Mouse (Mus musculus) megakaryocyte-erythroid progenitor cell, adult 5-6 weeks (primary cell): ENCODE measurements around the gene Lrrc74a. TPM values are rescaled to one million over a fixed set of nuclear protein-coding genes. Genes with fewer than 3 reads are reported as not detected.

ENCODE experiments used
- total RNA-seq, 2 experiments: library from RNA; stranded (forward) in 1 of 2; stranded (reverse) in 1 of 2; fragments of 200-1000, 215-1000 nt in 1 of 2; fragments of >200 nt in 1 of 2; fragmentation: Nextera tagmentation in 1 of 2; gene quantifications; 2 replicates each; pipeline ENCODE4 v1.2.3; 2014 to 2017

The Lrrc74a gene
- total RNA-seq, 2 experiments from 2014 or later, result not detected

Other genes with a start within 250 kb of the Lrrc74a start
- gene Vash1, start 55.7 kb upstream of the Lrrc74a start, total RNA-seq (2014; fragmentation: Nextera tagmentation), result 0.28 TPM in 1 of 2 replicates, not detected in the other
- not detected in 2 replicates for gene Vash1, start 55.7 kb upstream of the Lrrc74a start, total RNA-seq (2017)
- gene Angel1, start 7.9 kb upstream of the Lrrc74a start, total RNA-seq (2014; fragmentation: Nextera tagmentation), result 4.3 and 7.2 TPM in 2 replicates
- 0.85 and 4.7 TPM in 2 replicates for gene Angel1, start 7.9 kb upstream of the Lrrc74a start, total RNA-seq (2017)
- 0.76 and 0.94 TPM in 2 replicates for gene Irf2bpl, start 150.4 kb downstream of the Lrrc74a start, total RNA-seq (2014; fragmentation: Nextera tagmentation)
- gene Irf2bpl, start 150.4 kb downstream of the Lrrc74a start, total RNA-seq (2017), result 1.1 and 2.7 TPM in 2 replicates
- 29.2 and 35.6 TPM in 2 replicates for gene Cipc, start 212.7 kb downstream of the Lrrc74a start, total RNA-seq (2014; fragmentation: Nextera tagmentation)
- gene Cipc, start 212.7 kb downstream of the Lrrc74a start, total RNA-seq (2017), result 22.0 and 23.0 TPM in 2 replicates